Mouse (Mus musculus): ENCODE measurements around the gene Tnnt1. TPM values are rescaled to one million over a fixed set of nuclear protein-coding genes. Genes with fewer than 3 reads are reported as not detected.

Gene Tnnt1
- polyA plus RNA-seq, 1 experiment from 2014 or later = 309 TPM

Other genes with a start within 250 kb of the Tnnt1 start
- not detected in 2 replicates for gene Ncr1, start 178.7 kb downstream of the Tnnt1 start, polyA plus RNA-seq (2015; fragmentation: Nextera tagmentation; extraction: Ambion mirVana)
- 0.09 and 0.33 TPM in 2 replicates for gene Gp6, start 118.6 kb downstream of the Tnnt1 start, polyA plus RNA-seq (2015; fragmentation: Nextera tagmentation; extraction: Ambion mirVana)
- 29.2 and 32.1 TPM in 2 replicates for gene Rdh13, start 70.7 kb downstream of the Tnnt1 start, polyA plus RNA-seq (2015; fragmentation: Nextera tagmentation; extraction: Ambion mirVana)
- gene Eps8l1, start 55.7 kb downstream of the Tnnt1 start, polyA plus RNA-seq (2015; fragmentation: Nextera tagmentation; extraction: Ambion mirVana) = 5.9 and 6.3 TPM in 2 replicates
- gene Ppp1r12c, start 14.7 kb downstream of the Tnnt1 start, polyA plus RNA-seq (2015; fragmentation: Nextera tagmentation; extraction: Ambion mirVana) = 43.8 and 50.2 TPM in 2 replicates
- gene Tnni3, start 7.8 kb upstream of the Tnnt1 start, polyA plus RNA-seq (2015; fragmentation: Nextera tagmentation; extraction: Ambion mirVana) = 4.9 and 5.5 TPM in 2 replicates
- 3.0 and 3.3 TPM in 2 replicates for gene Dnaaf3, start 16.1 kb upstream of the Tnnt1 start, polyA plus RNA-seq (2015; fragmentation: Nextera tagmentation; extraction: Ambion mirVana)
- gene Syt5, start 31.2 kb upstream of the Tnnt1 start, polyA plus RNA-seq (2015; fragmentation: Nextera tagmentation; extraction: Ambion mirVana) = 5.5 and 6.0 TPM in 2 replicates
- gene Ptprh, start 87.7 kb upstream of the Tnnt1 start, polyA plus RNA-seq (2015; fragmentation: Nextera tagmentation; extraction: Ambion mirVana) = not detected in 2 replicates
- gene Tmem86b, start 115.0 kb upstream of the Tnnt1 start, polyA plus RNA-seq (2015; fragmentation: Nextera tagmentation; extraction: Ambion mirVana) = 1.2 and 1.3 TPM in 2 replicates
- gene Ppp6r1, start 142.6 kb upstream of the Tnnt1 start, polyA plus RNA-seq (2015; fragmentation: Nextera tagmentation; extraction: Ambion mirVana) = 9.0 and 9.9 TPM in 2 replicates
- gene Hspbp1, start 168.7 kb upstream of the Tnnt1 start, polyA plus RNA-seq (2015; fragmentation: Nextera tagmentation; extraction: Ambion mirVana) = 93.6 and 95.4 TPM in 2 replicates
- 2.2 and 2.3 TPM in 2 replicates for gene Brsk1, start 174.2 kb upstream of the Tnnt1 start, polyA plus RNA-seq (2015; fragmentation: Nextera tagmentation; extraction: Ambion mirVana)
- gene Tmem150b, start 208.9 kb upstream of the Tnnt1 start, polyA plus RNA-seq (2015; fragmentation: Nextera tagmentation; extraction: Ambion mirVana) = 0.13 TPM in 2 replicates
- gene Kmt5c, start 223.7 kb upstream of the Tnnt1 start, polyA plus RNA-seq (2015; fragmentation: Nextera tagmentation; extraction: Ambion mirVana) = 61.6 and 65.3 TPM in 2 replicates
- gene Cox6b2, start 236.7 kb upstream of the Tnnt1 start, polyA plus RNA-seq (2015; fragmentation: Nextera tagmentation; extraction: Ambion mirVana) = 67.5 and 68.6 TPM in 2 replicates

Data from limb, embryonic 13.5 days (tissue).